Mouse (Mus musculus) stomach, embryonic 16.5 days (tissue): ENCODE measurements around the gene Gpcpd1. TPM values are rescaled to one million over a fixed set of nuclear protein-coding genes. Genes with fewer than 3 reads are reported as not detected.

Experiments used
- ATAC-seq: fragments of 200-750 bp; cut with Nextera tagmentation; 2 replicates; pipeline ENCODE4 v1.8.0; 2017; ENCODE audit warnings: moderate number of reproducible peaks, moderate TSS enrichment; ENCODE audit not compliant: insufficient read depth, low FRiP score
- H3K27ac ChIP-seq: fragments of 300-500 bp; sonication (generic); 2 replicates; pipeline ENCODE4 v1.5.1; 2014; ENCODE audit warnings: low read length
- H3K27me3 ChIP-seq: fragments of 300-500 bp; sonication (generic); 2 replicates; pipeline ENCODE4 v1.6.1; 2014; ENCODE audit warnings: low read length, control low read depth, mixed read lengths; ENCODE audit not compliant: control insufficient read depth, insufficient read depth
- H3K36me3 ChIP-seq: fragments of 300-500 bp; sonication (generic); 2 replicates; pipeline ENCODE4 v1.6.1; 2014; ENCODE audit warnings: low read length; ENCODE audit not compliant: control insufficient read depth, insufficient read depth
- H3K4me1 ChIP-seq: fragments of 300-500 bp; sonication (generic); 2 replicates; pipeline ENCODE4 v1.6.1; 2014; ENCODE audit warnings: low read length, control low read depth, mixed read lengths; ENCODE audit not compliant: control insufficient read depth, insufficient read depth
- H3K4me2 ChIP-seq: fragments of 300-500 bp; sonication (generic); 2 replicates; pipeline ENCODE4 v1.6.1; 2014; ENCODE audit warnings: low read depth, low read length, mixed read lengths
- H3K4me3 ChIP-seq: fragments of 300-500 bp; sonication (generic); replicated peaks from 2 replicates; pipeline ENCODE4 v1.5.1; 2014; ENCODE audit warnings: mild to moderate bottlenecking, low read length
- H3K9ac ChIP-seq: fragments of 300-500 bp; sonication (generic); 2 replicates; pipeline ENCODE4 v1.6.1; 2014; ENCODE audit warnings: low read length
- H3K9me3 ChIP-seq: fragments of 300-500 bp; sonication (generic); replicated peaks from 2 replicates; pipeline ENCODE4 v1.6.1; 2016; ENCODE audit warnings: low read length, control low read depth; ENCODE audit not compliant: control insufficient read depth
- WGBS: fragments of 180-500 bp; shearing (Covaris S2); extraction: QIAGEN DNeasy Blood & Tissue Kit; methylation state at CpG from one replicate; pipeline ENCODE4 v1.1.7; 2014; 5-methylcytosine and 5-hydroxymethylcytosine counted together
- polyA plus RNA-seq: library from polyadenylated mRNA; unstranded; fragments of >200 nt; fragmentation: Nextera tagmentation; extraction: Ambion mirVana; gene quantifications from 2 replicates; pipeline ENCODE4 v1.2.1, GENCODE M21; 2015

Gpcpd1 gene
- 27.6 and 30.3 TPM in 2 replicates for polyA plus RNA-seq

DNA sequence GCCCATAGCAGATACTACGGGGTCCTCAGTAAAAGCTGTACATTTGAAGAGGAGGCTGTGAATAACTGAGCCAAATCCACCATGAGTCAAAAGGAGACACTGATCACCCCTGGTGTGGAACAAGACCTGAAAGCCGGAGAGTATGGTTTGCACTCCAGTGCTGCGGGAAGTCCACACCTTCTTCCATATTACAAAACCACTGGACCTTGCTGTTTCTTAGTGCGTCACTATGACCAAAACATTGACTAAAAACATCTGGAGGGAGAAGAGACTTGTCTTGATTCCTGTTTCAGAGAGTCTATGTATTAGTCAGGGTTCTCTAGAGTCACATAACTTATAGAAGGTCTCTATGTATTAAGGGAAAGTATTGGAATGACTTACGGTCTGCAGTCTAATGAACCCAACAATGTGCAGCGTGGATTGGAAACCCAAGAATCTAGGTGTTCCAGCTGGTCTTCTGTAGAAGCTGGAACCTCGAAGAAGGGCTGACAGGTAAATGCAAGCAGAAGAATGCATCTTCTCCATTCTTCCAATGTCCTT, at the start of gene Gpcpd1:
Gene Gpcpd1, minus strand, starts transcription at position 490 of the 540 bp plus-strand sequence.
- H3K4me3 ChIP-seq = no peak within 1 kb of the TSS
- H3K9me3 ChIP-seq = no peaks in the 10 kb centered on the region
- H3K4me2 ChIP-seq = no peak within 1 kb of the TSS
- WGBS = 90% methylated on average over 7 of the region's 7 CpGs
- H3K27ac ChIP-seq = no peak within 1 kb of the TSS
- H3K27me3 ChIP-seq = no peaks in the 10 kb centered on the region
- H3K36me3 ChIP-seq = no peaks in the 10 kb centered on the region
- no peak within 1 kb of the TSS for H3K9ac ChIP-seq
- ATAC-seq = no peak
- peaks cover 3% of the 10 kb centered on the region; the same call in 1 of the 2 replicates for H3K4me1 ChIP-seq

DNA sequence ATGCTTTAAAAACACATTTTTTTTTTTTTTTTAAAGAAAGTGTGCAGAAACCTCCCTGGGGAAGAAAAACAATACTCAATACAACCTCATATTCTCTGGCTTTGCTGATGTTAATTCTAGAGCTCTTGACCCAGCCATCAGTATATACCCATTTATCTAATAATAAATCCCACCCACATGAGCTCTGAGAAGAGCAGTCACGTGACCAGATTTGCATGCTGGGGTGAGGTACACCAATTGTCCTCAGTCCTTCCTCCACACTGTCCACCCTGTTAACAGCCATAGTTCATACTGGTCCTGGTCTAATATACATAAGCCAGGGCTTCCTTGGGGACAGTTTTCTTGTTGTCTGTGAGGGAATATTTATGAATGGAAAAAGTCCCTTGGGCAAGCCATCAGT, 49.0 kb upstream of the Gpcpd1 start:
- no peak for ATAC-seq
- Histone ChIP-seq H3K9ac (no peak overlapping the region), H3K4me2 (no peak overlapping the region), H3K27ac (no peak overlapping the region), H3K36me3 (no peaks in the 10 kb centered on the region), H3K4me3 (no peak overlapping the region), H3K4me1 (no peaks in the 10 kb centered on the region), H3K27me3 (no peaks in the 10 kb centered on the region), H3K9me3 (no peaks in the 10 kb centered on the region)
- 80% methylated on average over 1 of the region's 1 CpGs for WGBS

DNA sequence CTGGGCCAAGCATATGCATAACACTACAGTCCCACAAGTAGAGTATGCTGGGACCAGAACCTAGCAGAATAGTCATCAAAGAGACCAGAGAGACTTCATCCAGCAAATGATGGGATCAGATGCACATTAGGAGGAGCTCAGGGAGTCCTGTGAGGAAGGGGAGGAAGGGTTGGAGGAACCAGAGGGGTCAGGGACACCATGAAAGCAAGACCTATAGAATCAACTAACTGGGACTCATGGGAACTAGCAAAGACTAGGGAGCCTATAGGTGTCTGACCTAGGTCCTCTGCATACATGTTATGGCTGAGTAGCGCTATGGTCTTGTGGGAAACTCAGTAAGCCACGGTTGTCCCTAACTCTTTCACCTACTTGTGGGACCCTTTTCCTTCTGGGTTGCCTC, 41.1 kb upstream of the Gpcpd1 start:
- Histone ChIP-seq H3K27ac (no peak overlapping the region), H3K4me1 (no peaks in the 10 kb centered on the region), H3K4me3 (no peak overlapping the region), H3K27me3 (no peaks in the 10 kb centered on the region), H3K36me3 (no peaks in the 10 kb centered on the region), H3K9me3 (no peaks in the 10 kb centered on the region), H3K9ac (no peak overlapping the region), H3K4me2 (no peak overlapping the region)
- WGBS = 98% methylated on average over 2 of the region's 2 CpGs
- no peak for ATAC-seq

DNA sequence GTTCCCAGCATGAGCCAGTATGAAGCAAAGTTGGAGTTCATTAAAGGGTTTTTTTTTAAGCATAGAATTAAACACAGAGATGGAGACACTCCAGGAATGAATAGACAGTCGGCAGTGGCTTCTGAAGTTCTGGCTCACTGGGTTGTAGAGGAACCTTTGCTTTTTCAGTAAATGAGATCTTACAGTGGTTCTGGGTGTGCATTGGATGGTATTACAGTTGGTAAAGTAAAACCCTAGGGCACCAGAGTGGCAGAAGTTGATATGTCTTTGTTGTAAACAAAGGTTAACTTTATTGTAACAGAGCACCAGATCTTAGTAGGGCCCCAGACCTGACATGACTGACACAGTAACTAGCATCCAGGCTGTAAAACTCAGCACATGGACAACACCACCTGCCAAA, 35.6 kb upstream of the Gpcpd1 start:
- 68% methylated on average over 1 of the region's 1 CpGs for WGBS
- H3K4me2 ChIP-seq = no peak overlapping the region
- ATAC-seq = no peak
- no peaks in the 10 kb centered on the region for H3K4me1 ChIP-seq
- H3K9ac ChIP-seq = no peak overlapping the region
- no peaks in the 10 kb centered on the region for H3K36me3 ChIP-seq
- H3K9me3 ChIP-seq = no peaks in the 10 kb centered on the region
- H3K27me3 ChIP-seq = no peaks in the 10 kb centered on the region
- H3K4me3 ChIP-seq = no peak overlapping the region
- no peak overlapping the region for H3K27ac ChIP-seq

DNA sequence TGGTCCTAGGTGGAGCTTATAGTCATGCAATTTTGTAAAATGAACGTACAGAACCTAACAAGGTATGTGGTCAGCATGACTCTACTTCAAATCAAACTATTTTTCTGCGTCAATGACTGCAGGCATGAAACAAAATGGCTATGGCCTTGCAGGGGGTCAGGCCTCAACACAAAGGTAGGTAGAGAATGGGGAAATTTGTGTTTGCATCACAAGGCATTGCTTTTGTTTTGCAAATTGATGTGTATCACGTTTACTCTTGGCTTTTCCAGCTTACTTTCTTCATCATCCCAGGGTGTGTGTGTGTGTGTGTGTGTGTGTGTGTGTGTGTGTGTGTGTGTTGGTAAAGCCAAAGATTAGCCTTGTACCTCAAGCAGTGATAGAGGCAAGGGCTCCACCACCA, 30.2 kb upstream of the Gpcpd1 start:
- Histone ChIP-seq H3K9ac (no peak overlapping the region), H3K36me3 (no peaks in the 10 kb centered on the region), H3K27me3 (no peaks in the 10 kb centered on the region), H3K9me3 (no peaks in the 10 kb centered on the region), H3K27ac (no peak overlapping the region), H3K4me3 (no peak overlapping the region), H3K4me1 (0 out of 2 replicates have a peak, but pooled peaks cover 7% of the 10 kb centered on the region), H3K4me2 (no peak overlapping the region)
- no peak for ATAC-seq
- WGBS = 67% methylated on average over 3 of the region's 3 CpGs

DNA sequence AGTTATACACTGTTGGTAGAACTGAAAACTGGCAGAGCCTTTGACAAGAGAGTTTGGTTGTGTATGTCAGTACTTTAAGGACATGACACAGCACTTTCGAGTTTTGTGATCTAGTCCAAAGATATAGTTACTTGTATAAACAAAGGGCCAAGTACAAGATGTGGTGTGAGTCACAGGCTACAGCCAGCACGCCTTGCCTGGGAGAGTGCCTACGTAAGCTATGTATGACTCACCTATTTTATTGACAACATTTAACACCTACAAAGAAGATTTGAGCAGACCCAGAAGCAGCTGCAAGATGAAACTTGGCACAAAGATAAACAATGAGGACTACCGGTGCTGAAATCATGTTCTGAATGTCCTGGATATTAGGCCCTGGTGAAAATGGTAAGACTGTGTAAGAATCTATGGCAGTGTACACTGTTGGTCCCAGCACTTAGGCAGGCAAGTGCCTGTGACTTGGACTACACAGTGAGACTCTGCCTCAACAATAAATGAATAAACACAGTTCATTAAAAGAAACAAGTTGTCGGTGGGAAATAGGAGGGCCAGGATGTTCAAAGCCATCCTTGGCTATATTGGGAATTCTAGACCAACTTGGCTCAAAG, 26.2 kb upstream of the Gpcpd1 start:
- H3K4me3 ChIP-seq = no peak overlapping the region
- H3K27ac ChIP-seq = no peak overlapping the region
- 32% methylated on average over 5 of the region's 5 CpGs for WGBS
- H3K9ac ChIP-seq = no peak overlapping the region
- no peaks in the 10 kb centered on the region for H3K9me3 ChIP-seq
- no peaks in the 10 kb centered on the region for H3K27me3 ChIP-seq
- no peak overlapping the region for H3K4me2 ChIP-seq
- no peaks in the 10 kb centered on the region for H3K36me3 ChIP-seq
- 0 out of 2 replicates have a peak, but pooled peaks cover 7% of the 10 kb centered on the region for H3K4me1 ChIP-seq
- peak; percentile 90 for ATAC-seq

DNA sequence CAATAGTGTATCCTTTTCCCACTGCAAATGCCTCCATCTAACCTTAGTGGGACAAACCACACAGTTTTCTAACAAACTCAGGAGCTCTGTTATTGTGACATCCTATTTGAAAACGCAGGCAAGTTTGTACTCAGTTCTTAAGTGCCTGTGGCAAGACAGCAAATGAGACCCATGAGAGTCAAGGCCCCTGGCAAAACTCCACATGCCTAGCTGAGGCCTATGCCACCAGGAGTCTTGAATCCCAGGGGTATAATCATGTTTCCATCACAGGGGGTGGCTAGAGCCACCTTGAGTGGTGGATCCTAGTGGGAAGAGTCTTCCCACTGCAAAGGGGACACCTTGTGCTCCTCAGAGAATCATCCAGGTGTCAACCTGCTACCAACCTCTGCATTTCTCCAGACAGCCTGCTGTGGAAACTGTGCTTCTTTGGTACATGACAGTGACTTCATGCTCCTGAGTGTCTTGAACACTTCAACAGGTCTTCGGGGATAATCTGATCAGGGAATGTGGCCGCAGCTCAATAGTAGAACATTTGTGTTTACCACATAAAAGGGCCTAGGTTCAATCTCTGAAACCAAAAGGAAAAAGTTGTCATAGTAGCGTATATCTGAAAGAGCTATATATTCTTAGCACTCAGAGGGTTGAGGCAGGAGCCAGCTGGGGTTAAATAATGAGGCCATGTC, 24.2 kb upstream of the Gpcpd1 start:
- no peak overlapping the region for H3K9ac ChIP-seq
- 0 out of 2 replicates have a peak, but pooled peaks cover 7% of the 10 kb centered on the region for H3K4me1 ChIP-seq
- no peak overlapping the region for H3K4me3 ChIP-seq
- H3K36me3 ChIP-seq = no peaks in the 10 kb centered on the region
- no peak overlapping the region for H3K27ac ChIP-seq
- H3K4me2 ChIP-seq = no peak overlapping the region
- H3K27me3 ChIP-seq = no peaks in the 10 kb centered on the region
- ATAC-seq = no peak
- 85% methylated on average over 4 of the region's 4 CpGs for WGBS
- H3K9me3 ChIP-seq = no peaks in the 10 kb centered on the region

DNA sequence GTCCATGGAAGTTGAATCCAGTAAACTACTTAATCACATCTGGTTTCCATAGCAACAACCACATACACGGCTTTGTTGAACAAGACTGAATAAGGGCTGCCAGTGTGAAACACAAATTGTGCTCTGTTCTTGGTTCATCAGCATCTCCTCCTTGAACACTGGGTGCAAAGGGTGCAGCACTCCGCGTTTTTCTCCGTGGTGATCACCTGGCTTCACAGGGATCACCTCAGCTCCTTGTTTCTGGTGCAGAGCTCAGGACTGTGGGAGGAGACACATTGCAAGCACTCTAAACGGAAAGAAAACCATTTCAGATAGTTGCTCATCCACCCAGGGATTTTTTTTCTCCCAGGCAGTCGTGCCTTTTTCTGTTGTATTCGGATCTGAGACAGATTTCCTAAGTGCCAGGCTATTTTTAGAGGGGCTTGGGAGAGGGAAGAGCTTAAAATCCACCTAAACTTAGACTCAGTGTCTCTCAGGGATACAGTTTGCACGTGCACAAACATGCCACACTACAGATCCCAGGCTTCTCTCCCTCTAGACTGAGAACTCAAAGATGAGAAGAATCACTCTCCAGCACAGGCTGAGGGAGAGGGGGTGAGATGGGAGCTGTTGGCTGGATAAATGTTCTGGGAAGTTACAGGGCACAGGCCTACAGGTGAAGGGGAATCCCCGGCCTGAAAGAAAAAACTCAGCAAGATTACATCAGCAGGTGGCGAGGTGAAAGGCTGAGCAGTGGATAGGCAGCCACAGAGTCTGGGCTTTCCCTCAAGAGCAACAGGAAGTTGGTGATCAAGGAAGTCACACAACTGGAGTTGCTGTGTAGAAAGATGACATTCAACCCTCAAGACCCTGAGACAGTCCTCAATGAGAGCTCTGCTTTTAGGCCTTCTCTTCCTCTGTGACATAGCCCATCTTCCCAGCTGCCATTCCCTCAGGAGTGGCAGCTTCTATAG, 19.9 kb upstream of the Gpcpd1 start:
- no peaks in the 10 kb centered on the region for H3K9me3 ChIP-seq
- ATAC-seq = peak; percentile 47; the same call in 1 of the 2 replicates
- H3K4me2 ChIP-seq = no peak overlapping the region
- no peaks in the 10 kb centered on the region for H3K4me1 ChIP-seq
- H3K27ac ChIP-seq = no peak overlapping the region
- no peaks in the 10 kb centered on the region for H3K36me3 ChIP-seq
- WGBS = 37% methylated on average over 10 of the region's 10 CpGs
- H3K4me3 ChIP-seq = no peak overlapping the region
- no peak overlapping the region for H3K9ac ChIP-seq
- H3K27me3 ChIP-seq = no peaks in the 10 kb centered on the region
